Mouse (Mus musculus) ZHBTc4 (cell line): ENCODE measurements around the gene 1700020D05Rik.

Experiments
- DNase-seq: peaks from one replicate; pipeline ENCODE4 v3.0.0-alpha.2; 2011; ENCODE audit warnings: low read depth, low spot score

1700020D05Rik gene

DNA sequence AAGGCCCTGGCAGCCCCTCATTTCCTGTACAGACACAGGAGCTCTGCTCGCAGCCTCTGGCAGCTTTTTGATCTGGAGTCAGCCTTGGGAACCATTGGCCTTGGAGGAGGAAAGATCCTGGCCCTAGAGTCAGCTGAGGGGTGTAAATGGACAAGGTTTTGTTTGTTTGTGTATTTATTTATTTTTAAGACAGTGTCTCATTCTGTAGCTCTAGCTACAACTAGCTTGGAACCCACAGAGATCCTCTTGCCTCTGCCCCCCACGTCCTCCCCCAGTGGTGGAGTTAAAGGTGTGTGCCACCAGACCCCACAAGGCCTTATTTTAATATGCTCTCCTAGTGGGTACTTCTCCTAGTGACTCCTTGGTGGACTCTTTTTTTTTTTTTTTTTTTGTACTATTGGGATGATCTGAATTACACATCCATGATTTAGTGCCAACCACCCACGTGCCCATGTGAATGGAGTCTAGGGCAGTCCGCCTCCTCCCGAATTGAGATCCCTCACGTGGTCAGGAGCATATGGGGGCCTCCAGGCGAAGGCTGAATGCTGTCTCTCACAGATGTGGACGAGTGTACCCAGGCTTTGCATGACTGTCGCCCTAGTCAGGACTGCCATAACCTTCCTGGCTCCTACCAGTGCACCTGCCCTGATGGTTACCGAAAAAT is 26.5 kb downstream of the 1700020D05Rik start:
- DNase-seq = no peak

DNA sequence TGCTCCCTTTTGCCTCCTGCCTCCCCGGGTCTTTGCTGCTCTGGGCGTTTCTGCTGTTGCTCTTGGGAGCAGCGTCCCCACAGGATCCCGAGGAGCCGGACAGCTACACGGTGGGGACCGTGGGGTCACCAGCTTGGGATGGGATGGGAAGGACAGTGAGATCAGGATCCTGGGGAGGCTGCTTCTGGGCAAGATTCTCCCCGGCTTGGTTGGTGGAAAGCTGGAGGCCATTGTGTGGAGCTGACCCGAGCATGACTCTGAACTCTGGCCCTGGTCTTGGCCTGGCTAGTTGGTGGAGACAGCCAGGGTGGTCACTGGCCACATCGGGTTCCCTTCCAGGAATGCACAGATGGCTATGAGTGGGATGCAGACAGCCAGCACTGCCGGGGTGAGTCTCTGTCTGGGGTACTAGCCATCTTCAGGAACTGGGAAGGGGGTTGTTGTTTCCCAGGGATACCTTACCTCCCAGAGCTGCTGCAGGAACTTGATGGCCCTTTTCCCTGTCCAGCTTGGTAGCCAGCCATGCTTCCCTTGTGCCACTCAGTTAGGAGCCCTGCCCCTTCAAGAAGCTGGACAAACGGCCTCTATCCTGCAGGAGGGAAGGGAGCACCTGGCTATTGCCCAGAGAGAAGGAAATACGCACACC is 28.4 kb downstream of the 1700020D05Rik start:
- no peak for DNase-seq

DNA sequence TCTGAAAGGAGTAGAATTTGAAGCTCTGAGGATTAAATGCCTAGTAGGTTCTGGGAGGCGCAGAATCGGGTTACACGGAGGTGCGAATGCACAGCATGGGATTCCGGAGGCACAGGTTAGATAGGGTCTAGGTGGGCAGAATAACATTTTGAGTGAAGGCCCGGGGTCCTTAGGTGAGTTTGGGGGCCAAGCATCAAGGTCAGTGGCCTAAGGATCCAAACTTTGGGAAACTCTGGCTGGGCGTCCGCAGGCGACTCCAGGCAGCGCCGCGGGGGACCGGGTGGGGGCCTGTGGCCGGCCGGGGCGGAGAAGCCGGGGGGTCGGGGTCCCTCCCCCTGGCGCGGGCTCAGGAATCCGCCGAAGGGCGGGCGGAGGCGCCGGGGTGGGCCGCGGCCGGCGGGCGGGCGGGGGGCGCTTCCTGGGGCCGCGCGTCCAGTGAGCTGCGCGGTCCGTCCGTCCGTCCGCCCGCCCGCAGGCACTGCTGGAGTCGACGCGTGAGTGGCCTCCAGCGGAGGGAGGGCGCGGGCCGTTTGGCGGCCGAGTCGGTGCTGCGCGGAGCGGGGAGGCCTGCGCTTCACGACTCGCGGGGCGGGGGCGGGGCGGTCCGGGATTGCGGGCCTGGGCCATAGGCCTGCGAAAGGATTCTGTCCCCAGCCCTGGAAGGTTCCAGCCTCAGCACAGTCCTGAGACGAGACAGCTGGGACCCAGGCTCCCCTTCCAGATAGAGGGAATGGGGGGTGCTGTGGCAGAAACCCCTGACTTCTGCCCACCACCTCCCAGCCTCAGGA is 29.1 kb downstream of the 1700020D05Rik start:
- peak; percentile 49 for DNase-seq

DNA sequence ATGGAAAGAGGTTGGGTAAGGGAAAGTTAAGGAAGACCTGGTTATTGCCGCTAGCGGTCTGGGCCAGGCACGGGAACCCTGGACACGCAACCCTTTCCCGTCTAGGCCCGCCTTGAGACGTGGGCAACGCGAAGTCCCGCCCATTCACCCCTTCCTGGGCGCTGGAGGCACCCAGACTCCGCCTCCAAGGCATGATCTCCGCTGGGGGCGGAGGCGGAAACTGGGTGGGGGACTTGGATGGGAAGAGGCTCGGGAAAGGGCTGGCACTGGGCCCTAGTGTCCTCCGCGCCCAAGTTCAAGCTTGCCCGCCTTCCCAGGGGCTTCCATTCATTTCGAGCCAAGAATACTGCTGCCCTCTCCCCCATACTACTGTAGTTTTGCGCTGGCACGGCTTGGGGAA is 29.9 kb downstream of the 1700020D05Rik start, which contains the start of gene Efemp2:
TSS of gene Efemp2 (plus strand) at position 235 of the 400 bp plus-strand sequence.
- peak; percentile 91 for DNase-seq

DNA sequence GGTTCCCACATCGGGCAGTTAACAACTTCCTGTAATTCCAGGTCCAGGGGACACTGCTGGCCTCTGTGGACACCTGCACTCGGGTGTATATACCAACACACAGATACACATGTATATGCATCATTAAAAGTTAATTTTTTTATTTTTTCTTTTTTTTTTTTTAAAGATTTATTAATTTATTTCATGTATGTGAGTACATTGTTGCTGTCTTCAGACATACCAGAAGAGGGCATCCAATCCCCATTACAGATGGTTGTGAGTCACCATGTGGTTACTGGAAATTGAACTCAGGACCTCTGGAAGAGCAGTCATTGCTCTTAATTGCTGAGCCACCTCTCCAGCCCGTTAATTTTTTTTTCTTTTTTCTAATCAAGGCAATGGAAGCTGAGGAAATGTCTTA is 30.7 kb downstream of the 1700020D05Rik start:
- no peak for DNase-seq

DNA sequence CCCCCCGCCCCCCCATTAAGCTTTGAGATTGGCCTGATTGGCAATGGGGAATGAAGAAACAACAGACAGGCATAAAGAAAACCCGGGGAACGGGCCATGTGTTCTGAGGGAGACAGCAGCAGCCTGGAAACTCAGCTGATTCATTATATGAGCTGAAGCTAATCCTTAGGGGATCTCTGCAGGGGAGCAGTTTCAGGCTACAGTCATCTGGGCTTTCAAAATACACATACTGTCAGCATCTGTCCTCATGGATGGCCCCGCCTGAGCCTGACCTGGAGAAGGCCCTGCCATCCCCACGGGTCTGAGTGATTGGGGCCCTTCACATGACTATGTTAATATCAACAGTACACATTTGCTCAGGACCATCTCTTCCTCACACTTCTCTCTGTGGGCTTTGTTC is 31.7 kb downstream of the 1700020D05Rik start:
- no peak for DNase-seq

DNA sequence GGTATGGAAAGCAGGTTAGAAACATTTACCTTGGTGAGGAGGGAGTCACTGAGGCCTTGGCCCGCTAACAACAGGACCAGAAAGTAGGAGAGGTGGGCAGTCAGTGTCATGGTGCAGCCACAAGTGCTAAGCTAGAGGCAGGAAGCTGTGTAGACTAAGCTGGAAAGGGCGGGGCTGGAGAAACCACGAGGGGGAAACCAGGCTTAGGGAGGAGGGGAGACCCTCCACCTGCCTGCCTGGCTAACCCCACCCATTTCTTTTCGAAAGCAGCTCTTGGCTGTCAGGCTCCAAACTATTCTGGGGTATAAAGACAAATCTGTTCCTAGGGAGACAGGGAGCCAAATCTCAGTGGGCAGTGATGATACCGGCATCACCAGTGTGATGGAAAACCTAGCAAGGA is 35.2 kb downstream of the 1700020D05Rik start, which contains the start of gene Ctsw:
TSS of gene Ctsw (minus strand) at position 134 of the 400 bp plus-strand sequence.
- DNase-seq = peak; percentile 64

DNA sequence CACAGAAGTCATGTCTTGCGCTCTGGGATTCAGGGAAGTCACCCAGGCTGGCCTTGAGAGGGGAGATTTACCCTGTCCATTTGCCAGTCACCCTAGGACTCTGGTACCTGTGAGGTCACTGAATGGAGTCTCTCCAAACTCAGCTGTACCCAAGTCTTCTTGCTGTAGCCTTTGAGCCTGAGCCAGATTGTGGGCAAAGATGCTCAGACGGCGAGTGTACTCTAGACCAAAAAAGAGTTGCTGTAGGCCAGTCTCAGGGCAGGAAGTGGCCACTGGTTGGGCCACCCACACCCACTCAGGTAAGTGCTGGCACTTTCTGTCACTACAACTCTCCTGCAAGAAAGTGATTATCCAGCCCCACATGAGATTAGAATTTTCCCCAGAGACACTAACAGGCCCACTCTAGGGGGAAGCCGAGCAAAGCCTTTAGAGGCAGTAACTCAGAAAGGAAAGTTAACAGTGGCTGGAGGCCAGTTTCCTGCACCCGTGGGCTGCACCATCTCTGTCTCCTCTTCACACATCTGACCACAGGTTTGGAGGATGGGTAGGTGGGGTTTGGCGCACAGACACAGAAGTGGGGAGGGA is 36.6 kb downstream of the 1700020D05Rik start:
- DNase-seq = no peak

DNA sequence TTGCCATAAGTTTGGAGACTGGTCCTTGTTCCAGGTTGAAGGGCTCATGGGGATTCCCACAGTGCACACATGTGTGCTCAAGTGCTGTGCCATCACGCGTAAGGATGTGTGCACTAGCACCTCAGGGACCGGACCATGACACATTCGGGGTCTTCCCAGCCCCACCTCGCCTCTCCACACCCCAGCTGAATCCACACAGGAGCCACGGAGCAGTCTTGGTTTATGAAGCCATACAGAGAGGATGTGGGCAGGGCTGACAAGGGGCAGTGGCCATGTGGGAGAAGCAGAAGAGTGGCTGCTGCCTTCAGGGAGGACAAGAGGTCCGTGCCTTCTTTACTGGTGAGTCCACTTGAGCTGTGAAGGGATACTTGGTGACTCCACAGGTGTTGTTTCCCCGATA is 38.5 kb downstream of the 1700020D05Rik start:
- no peak for DNase-seq

DNA sequence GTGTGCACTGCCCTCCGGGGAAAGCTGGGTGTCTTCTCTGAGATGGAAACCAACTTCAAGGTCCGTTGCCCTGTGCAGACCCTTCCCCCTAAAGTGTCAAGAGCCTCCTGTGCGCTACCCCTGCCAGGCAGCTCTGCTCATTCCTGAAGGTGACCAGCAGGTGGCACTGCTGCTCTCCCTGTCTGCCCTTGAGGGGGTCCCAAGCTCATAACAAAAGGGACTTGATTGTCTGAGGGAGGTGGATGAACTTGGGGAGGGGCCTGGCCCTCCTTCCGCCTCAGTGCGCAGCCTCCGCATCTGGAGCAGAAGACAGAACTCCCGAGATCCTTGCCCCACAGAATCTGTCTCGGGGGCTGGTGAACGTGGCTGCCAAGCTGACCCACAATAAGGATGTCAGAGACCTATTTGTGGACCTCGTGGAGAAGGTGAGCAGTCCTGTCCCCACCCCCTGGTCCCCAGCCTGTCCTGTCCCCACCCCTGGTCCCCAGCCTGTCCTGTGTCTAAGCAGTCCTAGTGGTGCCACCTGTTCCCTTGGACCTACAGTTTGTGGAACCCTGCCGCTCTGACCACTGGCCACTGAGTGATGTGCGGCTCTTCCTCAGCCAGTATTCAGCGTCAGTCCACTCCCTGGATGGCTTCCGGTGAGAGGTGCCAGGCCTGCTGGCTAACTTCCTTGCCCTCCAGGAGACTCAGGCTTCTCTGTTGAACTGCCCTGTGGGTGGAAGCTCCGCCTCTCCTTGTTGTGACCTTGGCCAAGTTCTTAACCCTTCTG is 39.6 kb downstream of the 1700020D05Rik start:
- peak; percentile 92 for DNase-seq

DNA sequence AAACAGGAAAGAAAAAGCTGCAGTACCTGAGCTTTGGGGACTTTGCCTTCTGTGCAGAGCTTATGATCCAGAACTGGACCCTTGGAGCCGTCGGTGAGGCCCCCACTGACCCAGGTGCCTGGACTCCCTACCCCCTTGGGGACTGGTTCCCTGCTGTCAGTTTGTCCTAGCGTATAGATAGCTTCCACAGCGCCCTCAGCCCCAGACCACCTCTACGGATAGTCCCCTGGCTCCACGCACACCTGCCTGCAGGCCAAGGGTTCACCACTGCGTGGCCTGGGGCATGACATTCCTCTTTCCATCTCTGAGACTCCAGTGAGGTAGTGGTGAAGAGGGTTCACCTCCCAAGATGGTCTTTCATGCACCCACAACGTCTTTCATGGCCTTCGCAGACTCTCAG is 40.4 kb downstream of the 1700020D05Rik start:
- no peak for DNase-seq

DNA sequence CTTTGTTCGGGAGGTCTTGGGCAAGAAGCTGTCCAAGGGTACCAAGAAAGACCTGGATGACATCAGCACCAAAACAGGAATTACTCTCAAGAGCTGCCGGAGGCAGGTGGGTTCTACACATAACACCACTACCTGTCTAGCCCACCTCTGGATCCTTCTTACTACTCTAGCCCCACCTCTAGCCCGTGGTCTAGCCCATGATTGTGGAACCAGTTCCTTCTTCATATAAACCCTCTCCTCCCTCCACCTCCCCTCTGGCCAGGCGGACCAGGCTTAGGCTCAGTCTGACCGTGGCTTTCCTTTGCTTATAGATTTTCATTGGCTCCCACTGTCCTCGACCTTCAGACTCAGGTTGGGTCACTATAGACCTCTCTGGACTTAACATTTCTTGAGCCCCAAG is 42.2 kb downstream of the 1700020D05Rik start:
- no peak for DNase-seq

DNA sequence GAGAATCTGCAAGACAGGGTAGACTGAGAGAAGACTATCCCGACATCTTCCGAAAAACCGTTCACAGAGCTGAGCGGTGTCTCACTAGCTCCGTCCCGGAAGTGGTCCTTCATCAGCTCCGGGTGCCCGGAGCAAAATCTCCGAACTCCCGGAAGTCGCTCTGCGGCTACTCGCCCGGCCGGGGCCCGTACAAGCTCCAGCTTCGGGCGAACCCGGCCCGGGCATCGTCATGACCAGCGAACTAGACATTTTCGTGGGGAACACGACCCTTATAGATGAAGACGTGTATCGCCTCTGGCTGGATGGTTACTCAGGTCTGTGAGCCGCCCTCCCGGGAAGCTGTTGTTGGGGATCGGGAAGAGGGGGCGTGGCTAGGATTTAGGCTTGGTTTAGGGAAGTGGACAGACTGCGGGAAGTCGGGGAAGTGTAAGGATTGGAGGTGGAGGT is 43.1 kb downstream of the 1700020D05Rik start, which contains the start of gene Fibp:
TSS of gene Fibp (plus strand) at position 151 of the 447 bp plus-strand sequence.
- DNase-seq = peak; percentile 92

DNA sequence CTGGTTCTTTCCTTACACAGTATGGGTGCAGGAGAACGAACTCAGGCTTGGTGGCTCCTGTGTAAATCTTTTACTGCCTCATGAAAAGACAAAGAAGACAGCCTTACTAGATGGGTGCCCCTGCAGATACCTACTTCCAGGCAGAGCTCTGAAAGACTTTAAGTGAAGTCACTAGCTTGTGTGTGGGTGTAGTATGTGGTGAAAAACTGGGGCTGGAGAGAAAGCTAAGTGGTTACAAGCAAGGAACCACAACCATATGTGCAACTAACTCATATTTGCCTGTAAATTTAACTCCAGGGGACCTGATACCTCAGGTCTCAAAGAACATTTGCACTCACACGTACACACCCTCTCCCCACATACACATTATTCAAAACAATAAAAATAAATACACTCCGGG is 43.7 kb downstream of the 1700020D05Rik start:
- DNase-seq = no peak

DNA sequence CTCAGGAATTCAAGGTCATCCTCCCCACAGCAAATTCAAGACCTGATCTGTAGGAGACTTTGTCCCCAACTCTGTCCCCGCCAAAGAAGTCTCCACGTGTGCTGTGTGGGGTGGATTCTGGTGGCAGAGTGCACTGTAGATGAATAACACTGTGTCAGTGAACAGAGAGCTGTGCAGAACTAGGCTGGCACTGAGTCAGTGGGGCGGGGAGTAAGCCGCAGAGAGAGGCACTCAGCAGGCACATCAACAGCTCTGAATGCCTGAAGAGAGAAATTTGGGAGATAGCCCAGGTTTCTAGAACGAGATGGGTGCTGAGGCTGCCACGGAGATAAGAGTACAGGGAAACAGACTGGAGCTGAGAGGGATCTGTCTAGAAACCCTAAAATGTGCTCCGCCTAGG is 44.6 kb downstream of the 1700020D05Rik start:
- no peak for DNase-seq

DNA sequence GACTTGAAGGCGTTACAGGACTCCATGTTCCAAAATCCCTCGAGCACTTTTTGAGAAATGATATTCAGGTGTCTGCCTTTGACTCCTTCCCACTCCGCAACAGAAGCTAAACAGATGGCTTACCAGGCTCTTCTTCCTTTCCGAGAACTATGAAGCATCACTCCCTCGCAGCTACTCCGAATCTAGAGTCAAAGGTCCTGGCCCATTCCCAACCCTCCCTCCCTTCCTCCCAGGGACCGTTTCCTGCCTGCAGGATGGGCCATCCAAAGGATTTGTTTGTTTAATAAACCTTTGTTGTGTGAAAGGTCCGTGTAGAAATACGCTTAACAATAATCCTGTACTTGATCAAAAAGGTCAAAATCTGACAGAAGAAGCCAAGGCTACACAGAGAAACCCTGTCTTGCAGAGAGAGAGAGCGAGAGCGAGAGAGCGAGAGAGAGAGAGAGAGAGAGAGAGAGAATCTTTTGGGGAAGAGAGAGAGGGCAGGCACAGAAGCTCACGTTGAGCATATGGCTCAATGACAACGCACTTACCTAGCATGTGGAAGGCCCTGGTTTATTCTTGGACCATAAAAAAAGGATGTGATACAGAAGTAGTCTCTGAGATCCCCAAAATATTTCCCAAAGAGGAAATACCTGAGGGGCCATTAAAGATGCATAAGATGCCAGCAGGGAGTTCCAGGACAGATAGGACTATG is 45.7 kb downstream of the 1700020D05Rik start, which contains the start of gene Ccdc85b:
TSS of gene Ccdc85b (minus strand) at position 149 of the 697 bp plus-strand sequence.
- no peak for DNase-seq

DNA sequence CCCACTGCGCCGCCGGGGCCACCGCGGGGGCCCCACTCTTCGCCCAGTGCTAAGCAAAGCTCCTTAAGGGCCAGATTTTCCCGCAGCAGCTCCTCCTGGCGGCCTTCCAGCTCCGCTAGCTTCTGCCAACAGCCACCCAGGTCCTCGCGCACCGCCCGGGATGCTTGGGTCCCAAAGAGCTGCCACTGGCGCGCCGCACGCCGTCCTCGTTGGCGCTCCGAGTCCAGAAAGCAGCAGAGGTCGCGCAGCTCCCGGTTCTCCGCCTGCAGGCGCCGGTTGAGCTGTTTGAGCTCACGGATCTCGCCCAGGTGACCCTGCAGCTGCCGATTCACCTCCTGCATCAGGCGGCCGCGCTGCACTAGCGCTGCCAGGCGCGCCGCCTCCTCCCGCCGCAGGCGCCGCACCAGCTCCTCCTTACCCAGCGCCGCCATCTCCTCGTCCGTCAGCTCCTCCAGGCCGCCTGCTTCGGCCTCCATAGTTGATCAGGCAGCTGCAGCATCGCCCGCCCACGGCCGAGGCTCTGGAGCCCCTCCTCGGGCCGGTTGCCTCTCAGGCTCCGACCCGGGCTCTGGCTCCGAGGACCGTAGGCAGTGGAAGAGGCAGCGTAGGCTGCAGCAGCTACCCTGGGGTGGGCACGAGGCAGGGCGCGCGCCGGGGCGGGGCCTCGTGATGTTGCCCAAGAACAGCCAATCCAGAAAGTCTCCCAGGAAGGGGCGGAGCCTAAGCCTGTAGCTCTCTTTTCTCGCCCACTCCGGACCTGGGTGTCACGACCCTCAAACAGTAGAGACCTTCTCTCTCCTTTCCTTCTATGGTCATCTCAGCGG is 46.5 kb downstream of the 1700020D05Rik start:
- peak; percentile 92 for DNase-seq

DNA sequence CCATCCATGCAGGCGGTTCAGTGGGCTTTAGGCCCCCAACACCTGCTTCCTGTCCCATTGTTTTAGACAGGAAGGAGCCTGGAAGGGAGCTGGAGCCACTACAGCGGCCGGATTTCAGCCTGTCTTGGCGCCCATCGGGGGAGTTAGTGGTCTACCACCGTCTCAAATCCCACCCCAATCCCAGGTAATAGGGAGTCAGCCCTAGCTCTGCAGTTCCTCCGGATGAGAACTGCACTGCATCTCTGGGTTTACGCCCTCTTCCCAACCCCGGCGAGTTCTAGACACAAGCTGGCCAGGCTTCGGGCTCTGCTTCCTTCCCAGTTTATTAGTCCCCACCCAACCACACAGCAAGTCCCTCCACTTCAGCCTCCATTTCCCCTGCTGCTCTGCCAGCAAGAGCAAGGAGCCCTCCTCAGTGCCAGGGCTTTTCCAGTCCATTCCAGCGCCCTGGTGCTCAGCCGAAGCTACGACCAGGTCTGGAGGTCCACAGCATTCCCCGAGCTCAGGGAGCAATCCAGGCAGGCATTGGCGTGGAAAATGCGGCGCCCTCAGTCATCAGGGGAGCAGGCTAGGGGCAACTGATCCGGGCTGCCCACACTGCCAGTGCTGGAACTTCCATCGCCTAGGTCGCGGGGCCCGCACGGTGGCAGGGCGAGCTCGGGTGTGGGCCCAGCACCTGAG is 47.2 kb downstream of the 1700020D05Rik start:
- DNase-seq = no peak

DNA sequence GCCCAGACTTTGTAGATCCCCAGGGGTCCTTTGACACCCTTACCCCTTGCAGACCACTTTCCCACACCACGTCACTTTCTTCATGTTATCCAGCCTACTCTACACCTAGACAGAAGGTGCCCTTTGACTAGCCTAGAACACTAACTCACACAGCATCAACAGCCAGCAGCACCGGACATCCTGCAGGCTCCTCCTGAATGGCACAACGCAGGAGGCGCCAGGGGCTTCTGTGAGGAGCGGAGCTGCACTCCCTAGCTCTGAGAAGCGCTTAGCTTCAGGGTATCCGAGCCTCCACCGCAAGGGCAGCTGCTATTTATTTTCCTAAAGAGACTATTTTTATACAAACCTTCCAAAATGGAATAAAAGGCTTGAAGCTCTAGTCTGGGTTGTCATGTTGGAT is 48.0 kb downstream of the 1700020D05Rik start:
- no peak for DNase-seq
